Mouse (Mus musculus) midbrain, embryonic 12.5 days (tissue): ENCODE data around the gene Prickle2. TPM values are rescaled to one million over a fixed set of nuclear protein-coding genes. Genes with fewer than 3 reads are reported as not detected.

ENCODE experiments used
- ATAC-seq: fragments of 200-750 bp; cut with Nextera tagmentation; 2 replicates; pipeline ENCODE4 v1.8.0; 2017; ENCODE audit warnings: low read depth, moderate TSS enrichment, moderate library complexity; ENCODE audit not compliant: low FRiP score
- H3K27ac ChIP-seq: fragments of 300-500 bp; sonication (generic); replicated peaks from 2 replicates; pipeline ENCODE4 v1.5.1; 2016; ENCODE audit warnings: mild to moderate bottlenecking
- H3K27me3 ChIP-seq: fragments of 300-500 bp; sonication (generic); 2 replicates; pipeline ENCODE4 v1.6.1; 2016; ENCODE audit warnings: mild to moderate bottlenecking
- H3K36me3 ChIP-seq: fragments of 300-500 bp; sonication (generic); 2 replicates; pipeline ENCODE4 v1.6.1; 2016
- H3K4me1 ChIP-seq: fragments of 300-500 bp; sonication (generic); 2 replicates; pipeline ENCODE4 v1.6.1; 2016
- H3K4me2 ChIP-seq: fragments of 300-500 bp; sonication (generic); replicated peaks from 2 replicates; pipeline ENCODE4 v1.6.1; 2016; ENCODE audit warnings: mild to moderate bottlenecking, moderate library complexity
- H3K4me3 ChIP-seq: fragments of 300-500 bp; sonication (generic); 2 replicates; pipeline ENCODE4 v1.5.1; 2016; ENCODE audit warnings: mild to moderate bottlenecking
- H3K9ac ChIP-seq: fragments of 300-500 bp; sonication (generic); replicated peaks from 2 replicates; pipeline ENCODE4 v1.6.1; 2016; ENCODE audit warnings: mild to moderate bottlenecking, moderate library complexity
- H3K9me3 ChIP-seq: fragments of 300-500 bp; sonication (generic); 2 replicates; pipeline ENCODE4 v1.6.1; 2016; ENCODE audit warnings: mild to moderate bottlenecking
- WGBS: fragments of 180-500 bp; shearing (Covaris S2); methylation state at CpG from one replicate; pipeline ENCODE4 v1.1.7; 2016; 5-methylcytosine and 5-hydroxymethylcytosine counted together
- polyA plus RNA-seq: library from polyadenylated mRNA; unstranded; fragments of >200 nt; fragmentation: Nextera tagmentation; extraction: Ambion mirVana; gene quantifications from 2 replicates; pipeline ENCODE4 v1.2.1, GENCODE M21; 2016

The Prickle2 gene
- polyA plus RNA-seq, 1 experiment from 2014 or later: 12.1 TPM

GRCm38 (mm10) chr6:92572139-92572538, 133.8 kb downstream of the Prickle2 start:
- Histone ChIP-seq H3K4me2 (no peak overlapping the region), H3K36me3 (no peaks in the 10 kb centered on the region), H3K27ac (no peak overlapping the region), H3K9ac (no peak overlapping the region), H3K27me3 (no peaks in the 10 kb centered on the region), H3K4me1 (peaks cover 11% of the 10 kb centered on the region; the same call in 1 of the 2 replicates), H3K9me3 (no peaks in the 10 kb centered on the region), H3K4me3 (no peak overlapping the region)
- WGBS: 92% methylated on average over 3 of the region's 3 CpGs
- ATAC-seq: no peak

GRCm38 (mm10) chr6:92570090-92570489, 135.9 kb downstream of the Prickle2 start:
- no peaks in the 10 kb centered on the region for H3K9me3 ChIP-seq
- 35% methylated on average over 7 of the region's 7 CpGs for WGBS
- H3K36me3 ChIP-seq: no peaks in the 10 kb centered on the region
- H3K27ac ChIP-seq: peak overlapping the region; percentile 35; the same call in 1 of the 2 replicates
- no peak overlapping the region for H3K9ac ChIP-seq
- H3K4me2 ChIP-seq: no peak overlapping the region
- no peaks in the 10 kb centered on the region for H3K27me3 ChIP-seq
- ATAC-seq: no peak
- H3K4me3 ChIP-seq: no peak overlapping the region
- peaks cover 11% of the 10 kb centered on the region; the same call in 1 of the 2 replicates for H3K4me1 ChIP-seq

GRCm38 (mm10) chr6:92569283-92569682, 136.7 kb downstream of the Prickle2 start:
- Histone ChIP-seq H3K4me1 (peaks cover 11% of the 10 kb centered on the region; the same call in 1 of the 2 replicates), H3K36me3 (no peaks in the 10 kb centered on the region), H3K27me3 (no peaks in the 10 kb centered on the region), H3K4me3 (no peak overlapping the region), H3K9ac (no peak overlapping the region), H3K4me2 (no peak overlapping the region), H3K27ac (no peak overlapping the region), H3K9me3 (no peaks in the 10 kb centered on the region)
- no peak for ATAC-seq
- WGBS: 43% methylated on average over 4 of the region's 4 CpGs

GRCm38 (mm10) chr6:92559261-92559660, 146.7 kb downstream of the Prickle2 start:
- ATAC-seq: no peak
- 100% methylated on average over 1 of the region's 1 CpGs for WGBS
- Histone ChIP-seq H3K27ac (no peak overlapping the region), H3K4me2 (no peak overlapping the region), H3K4me1 (no peaks in the 10 kb centered on the region), H3K9me3 (no peaks in the 10 kb centered on the region), H3K36me3 (no peaks in the 10 kb centered on the region), H3K4me3 (no peak overlapping the region), H3K9ac (no peak overlapping the region), H3K27me3 (no peaks in the 10 kb centered on the region)

GRCm38 (mm10) chr6:92555675-92556074, 150.3 kb downstream of the Prickle2 start:
- H3K4me2 ChIP-seq: no peak overlapping the region

GRCm38 (mm10) chr6:92553086-92553485, 152.9 kb downstream of the Prickle2 start:
- ATAC-seq: no peak
- Histone ChIP-seq H3K36me3 (no peaks in the 10 kb centered on the region), H3K4me2 (no peak overlapping the region), H3K27me3 (no peaks in the 10 kb centered on the region), H3K9me3 (no peaks in the 10 kb centered on the region), H3K9ac (no peak overlapping the region), H3K4me3 (no peak overlapping the region), H3K4me1 (no peaks in the 10 kb centered on the region), H3K27ac (no peak overlapping the region)
- WGBS: 86% methylated on average over 4 of the region's 4 CpGs

More at GRCm38 (mm10) chr6:92555675-92556074, 150.3 kb downstream of the Prickle2 start:
- Histone ChIP-seq H3K27ac (no peak overlapping the region), H3K9me3 (no peaks in the 10 kb centered on the region), H3K4me3 (no peak overlapping the region), H3K4me1 (no peaks in the 10 kb centered on the region), H3K9ac (no peak overlapping the region), H3K27me3 (no peaks in the 10 kb centered on the region), H3K36me3 (no peaks in the 10 kb centered on the region)
- ATAC-seq: no peak
- WGBS: 78% methylated on average over 2 of the region's 2 CpGs

- ATAC-seq: no peak
- H3K4me1 ChIP-seq: no peaks in the 10 kb centered on the region
- H3K27ac ChIP-seq: no peak overlapping the region
- 87% methylated on average over 8 of the region's 8 CpGs for WGBS
- no peak overlapping the region for H3K4me3 ChIP-seq
- H3K9ac ChIP-seq: no peak overlapping the region
- H3K4me2 ChIP-seq: no peak overlapping the region
- no peaks in the 10 kb centered on the region for H3K27me3 ChIP-seq
- no peaks in the 10 kb centered on the region for H3K36me3 ChIP-seq
- H3K9me3 ChIP-seq: no peaks in the 10 kb centered on the region
These were observed 156.7 kb downstream of the Prickle2 start for GRCm38 (mm10) chr6:92549246-92549645.

GRCm38 (mm10) chr6:92545204-92545603, 160.8 kb downstream of the Prickle2 start:
- Histone ChIP-seq H3K9me3 (no peaks in the 10 kb centered on the region), H3K27me3 (no peaks in the 10 kb centered on the region), H3K9ac (no peak overlapping the region), H3K4me2 (no peak overlapping the region), H3K36me3 (no peaks in the 10 kb centered on the region), H3K27ac (no peak overlapping the region), H3K4me1 (no peaks in the 10 kb centered on the region), H3K4me3 (no peak overlapping the region)
- WGBS: 90% methylated on average over 2 of the region's 2 CpGs
- ATAC-seq: no peak

- no peak overlapping the region for H3K9ac ChIP-seq
- H3K4me1 ChIP-seq: no peaks in the 10 kb centered on the region
- WGBS: 82% methylated on average over 4 of the region's 4 CpGs
- no peaks in the 10 kb centered on the region for H3K36me3 ChIP-seq
- ATAC-seq: no peak
- H3K4me3 ChIP-seq: no peak overlapping the region
- no peaks in the 10 kb centered on the region for H3K9me3 ChIP-seq
- H3K27me3 ChIP-seq: no peaks in the 10 kb centered on the region
- H3K4me2 ChIP-seq: no peak overlapping the region
- no peak overlapping the region for H3K27ac ChIP-seq
These were observed 162.1 kb downstream of the Prickle2 start for GRCm38 (mm10) chr6:92543825-92544224.

- Histone ChIP-seq H3K27ac (no peak overlapping the region), H3K4me3 (no peak overlapping the region), H3K4me1 (no peaks in the 10 kb centered on the region), H3K9ac (no peak overlapping the region), H3K36me3 (no peaks in the 10 kb centered on the region), H3K27me3 (no peaks in the 10 kb centered on the region), H3K4me2 (no peak overlapping the region), H3K9me3 (no peaks in the 10 kb centered on the region)
- WGBS: 71% methylated on average over 5 of the region's 5 CpGs
- ATAC-seq: no peak
These were observed 163.4 kb downstream of the Prickle2 start for GRCm38 (mm10) chr6:92542402-92543101.

- Histone ChIP-seq H3K4me3 (peak overlapping the region; percentile 27), H3K27ac (no peak overlapping the region), H3K9me3 (no peaks in the 10 kb centered on the region), H3K4me2 (peak overlapping the region; percentile 51), H3K27me3 (0 out of 2 replicates have a peak, but pooled peaks cover 2% of the 10 kb centered on the region), H3K4me1 (peaks cover 9% of the 10 kb centered on the region), H3K36me3 (no peaks in the 10 kb centered on the region), H3K9ac (peak overlapping the region; percentile 32; the same call in 1 of the 2 replicates)
- ATAC-seq: peak; percentile 49; the same call in 1 of the 2 replicates
- WGBS: 12% methylated on average over 11 of the region's 11 CpGs
These were observed 171.5 kb downstream of the Prickle2 start for GRCm38 (mm10) chr6:92534226-92535031.
